Mouse (Mus musculus) CH12.LX (cell line): ENCODE data around the gene Gm10717.
"Not testable (repeated sequence)": the region's sequence is repeated elsewhere in the genome, so short reads cannot be mapped to it uniquely, and the experiment has no call there.

Experiments used
- BHLHE40 ChIP-seq: IDR thresholded peaks from 2 replicates; pipeline ENCODE4 v1.6.1; 2011; ENCODE audit warnings: mild to moderate bottlenecking, low read depth, low read length, improper control_type of control experiment
- CTCF ChIP-seq, 2 experiments: IDR thresholded peaks in 1 of 2; conservative IDR thresholded peaks in 1 of 2; 2 replicates each; pipeline ENCODE4 v1.5.1; 2011 to 2012; ENCODE audit warnings: low read depth in 2 of 2, low read length in 2 of 2, improper control_type of control experiment in 1 of 2, inconsistent platforms in 1 of 2, mild to moderate bottlenecking in 1 of 2, moderate library complexity in 1 of 2
- EP300 ChIP-seq: IDR thresholded peaks from 2 replicates; pipeline ENCODE4 v1.6.1; 2011; ENCODE audit warnings: low read length, improper control_type of control experiment
- HCFC1 ChIP-seq: IDR thresholded peaks from 2 replicates; pipeline ENCODE4 v1.6.1; 2012; ENCODE audit warnings: low read depth, mild to moderate bottlenecking, inconsistent platforms, low read length, improper control_type of control experiment
- MEF2A ChIP-seq: IDR thresholded peaks from 2 replicates; pipeline ENCODE4 v1.6.1; 2014; ENCODE audit warnings: low read depth, mild to moderate bottlenecking, inconsistent platforms, low read length, improper control_type of control experiment, borderline replicate concordance
- POLR2A ChIP-seq: IDR thresholded peaks from 2 replicates; pipeline ENCODE4 v1.6.1; 2011; ENCODE audit warnings: low read depth, mild to moderate bottlenecking, improper control_type of control experiment, low read length

DNA sequence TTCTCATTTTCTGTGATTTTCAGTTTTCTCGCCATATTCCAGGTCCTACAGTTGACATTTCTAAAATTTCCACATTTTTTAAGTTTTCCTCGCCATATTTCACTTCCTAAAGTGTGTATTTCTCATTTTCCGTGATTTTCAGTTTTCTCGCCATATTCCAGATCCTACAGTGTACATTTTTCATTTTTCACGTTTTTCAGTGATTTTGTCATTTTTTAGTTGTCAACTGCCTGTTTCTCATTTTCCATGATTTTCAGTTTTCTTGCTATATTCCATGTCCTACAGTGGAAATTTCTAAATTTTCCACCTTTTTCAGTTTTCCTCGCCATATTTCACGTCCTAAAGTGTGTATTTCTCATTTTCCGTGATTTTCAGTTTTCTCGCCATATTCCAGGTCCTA, 17.9 kb upstream of the Gm10717 start:
- TF ChIP-seq MEF2A; POLR2A; EP300; CTCF (conservative IDR thresholded peaks at IDR 0.05 in 1 of 2, IDR thresholded peaks at IDR 0.05 in 1 of 2; ENCODE audit: low read depth in 2 of 2, low read length in 2 of 2); BHLHE40; HCFC1: not testable (repeated sequence)
